ENCODE assay signal across 27 mouse cellular contexts in genomic region chr7:128032989-128033293, GRCm38 (mm10). TPM values are rescaled to one million over a fixed set of nuclear protein-coding genes. Genes with fewer than 3 reads are reported as not detected.
"Had no signal": no experiment of that assay in that cellular context is flagged by ENCODE, and none has a peak within 500 bp of the region (broad histone marks: within the 10 kb centered on the region; RNA-seq: fewer than 3 reads in every experiment).

No protein-coding gene starts in this region.

- ATAC-seq: inflammation-experienced regulatory T-cells, adult 6 months; midbrain, embryonic 13.5 days had no signal

- H3K4me2 ChIP-seq: limb, embryonic 13.5 days; liver, embryonic 13.5 days; lung, embryonic 14.5 days; midbrain, embryonic 13.5 days had no signal

- DNase-seq: layer of hippocampus, adult 9-11 months; liver; liver, embryonic 13.5 days; lung, embryonic 14.5 days; lung, postnatal 10 days; lung, postnatal 36 days; right cerebral cortex, postnatal 4 days; spleen, adult 18-20 months; thymus, adult 18-20 months; thymus, postnatal 36 days had no signal

- H3K36me3 ChIP-seq: limb, embryonic 10.5 days; limb, embryonic 13.5 days; liver, embryonic 13.5 days; midbrain, embryonic 10.5 days; midbrain, embryonic 13.5 days had no signal

- H3K9me3 ChIP-seq: limb, embryonic 10.5 days; limb, embryonic 13.5 days; liver, embryonic 13.5 days; midbrain, embryonic 10.5 days; midbrain, embryonic 13.5 days had no signal

- H3K4me1 ChIP-seq: limb, embryonic 10.5 days; limb, embryonic 13.5 days; liver, embryonic 13.5 days; midbrain, embryonic 10.5 days; midbrain, embryonic 13.5 days had no signal

- H3K27ac ChIP-seq: kidney, postnatal 0 days; layer of hippocampus, adult 2 months; limb, embryonic 10.5 days; limb, embryonic 13.5 days; liver, embryonic 13.5 days; midbrain, embryonic 10.5 days; midbrain, embryonic 13.5 days had no signal

- H3K4me3 ChIP-seq: layer of hippocampus, adult 2 months; limb, embryonic 10.5 days; limb, embryonic 13.5 days; liver, embryonic 13.5 days; megakaryocyte, embryonic 14.5 days; midbrain, embryonic 10.5 days; midbrain, embryonic 13.5 days had no signal

- H3K9ac ChIP-seq: limb, embryonic 13.5 days; liver, embryonic 13.5 days; lung, embryonic 14.5 days; midbrain, embryonic 13.5 days had no signal

- H3K27me3 ChIP-seq: limb, embryonic 13.5 days; liver, embryonic 13.5 days; midbrain, embryonic 13.5 days had no signal

RNA-seq across cellular contexts. Expression of gene Trim72, which starts 29.2 kb away (rescaled TPM):
- polyA plus RNA-seq: inflammation-experienced regulatory T-cells, adult 6 months; kidney, embryonic 14.5 days; limb, embryonic 10.5 days; liver, embryonic 13.5 days; lung, embryonic 14.5 days; midbrain, embryonic 10.5 days; midbrain, embryonic 13.5 days; midbrain, postnatal 0 days; neural tube, embryonic 11.5 days; neural tube, embryonic 14.5 days had no signal

RNA-seq across cellular contexts. Expression of gene Gm49368, which starts 29.5 kb away (rescaled TPM):
- total RNA-seq: layer of hippocampus, adult 2 months; layer of hippocampus, postnatal 25 days; left cerebral cortex, adult 18-20 months; left cerebral cortex, postnatal 25 days; midbrain, postnatal 0 days had no signal
- polyA plus RNA-seq: kidney, adult 2 months; kidney, embryonic 14.5 days; kidney, postnatal 0 days; limb, embryonic 10.5 days; limb, embryonic 13.5 days; liver, embryonic 13.5 days; lung, embryonic 14.5 days; midbrain, embryonic 10.5 days; midbrain, embryonic 13.5 days; midbrain, postnatal 0 days; neural tube, embryonic 11.5 days; neural tube, embryonic 14.5 days; urinary bladder, adult 2 months had no signal
